Mouse (Mus musculus) gastrocnemius, postnatal 14 days (tissue): ENCODE measurements around the gene Cldn34b1. TPM values are rescaled to one million over a fixed set of nuclear protein-coding genes. Genes with fewer than 3 reads are reported as not detected.
"Not testable (repeated sequence)": the region's sequence is repeated elsewhere in the genome, so short reads cannot be mapped to it uniquely, and the experiment has no call there.

ENCODE experiments used
- DNase-seq: peaks from one replicate; pipeline ENCODE4 v3.0.0; 2021; ENCODE audit warnings: mixed read lengths
- intact Hi-C: fragments of 180-260 bp; cut with DNase I; formaldehyde crosslinking; loops from one replicate; pipeline ENCODE4 v1.15.1; 2025; ENCODE audit warnings: low total_unique reads
- long read RNA-seq, 2 experiments: library from polyadenylated mRNA; stranded (forward); transcript quantifications; one replicate each; pipeline ENCODE4 v2.0.0; 2021
- total RNA-seq, 2 experiments: library from RNA; stranded (reverse); gene quantifications; 2 replicates each; pipeline ENCODE4 v1.2.3; 2021

Cldn34b1 gene
- not detected for total RNA-seq
- long read RNA-seq, experiment 1 = 0 reads
- long read RNA-seq, experiment 2 = 0 reads

DNA sequence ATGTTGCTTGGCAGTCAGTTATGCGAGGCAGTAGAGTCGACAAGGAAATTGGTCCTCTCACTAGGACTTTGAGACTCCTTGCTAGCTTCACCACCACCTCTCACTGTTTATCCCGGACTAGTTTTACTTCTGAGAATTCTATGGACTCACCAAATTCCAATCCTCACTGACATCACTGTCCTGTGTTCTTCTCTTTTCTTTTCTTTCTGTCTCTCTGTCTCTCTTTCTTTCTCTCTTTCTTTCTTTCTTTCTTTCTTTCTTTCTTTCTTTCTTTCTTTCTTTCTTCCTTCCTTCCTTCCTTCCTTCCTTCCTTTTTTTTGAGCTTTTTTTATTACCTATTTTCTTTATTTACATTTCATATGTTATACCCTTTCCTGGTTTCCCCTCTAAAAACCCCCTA, at the start of gene Cldn34b1:
Gene Cldn34b1, minus strand, starts transcription at position 101 of the 400 bp plus-strand sequence.
- DNase-seq, intact Hi-C loops: not testable (repeated sequence)

- intact Hi-C loops, DNase-seq: not testable (repeated sequence)
Observed at GRCm38 (mm10) chrX:154935887-154936286, 45.8 kb upstream of the Cldn34b1 start, which contains the start of gene Magea6. Gene Magea6, minus strand, starts transcription at chrX:154935987.

Other genes with a start within 250 kb of the Cldn34b1 start
- not detected for gene Magea6, start 45.7 kb upstream of the Cldn34b1 start, total RNA-seq
- gene Magea3, start 59.2 kb upstream of the Cldn34b1 start, total RNA-seq = not detected
- not detected for gene Magea8, start 105.6 kb upstream of the Cldn34b1 start, total RNA-seq
- gene Magea5, start 172.9 kb upstream of the Cldn34b1 start, total RNA-seq = not detected
- not detected for gene Magea1, start 199.5 kb upstream of the Cldn34b1 start, total RNA-seq
- gene Magea2, start 203.4 kb upstream of the Cldn34b1 start, total RNA-seq = not detected
- not detected for gene Cldn34b2, start 238.1 kb upstream of the Cldn34b1 start, total RNA-seq